Mouse (Mus musculus) midbrain, embryonic 16.5 days (tissue): ENCODE data around the gene Ehmt2. TPM values are rescaled to one million over a fixed set of nuclear protein-coding genes. Genes with fewer than 3 reads are reported as not detected.
A peak's percentile ranks its signal among the peaks of the same experiment; 100 is the strongest.

ENCODE experiments used
- ATAC-seq: fragments of 200-750 bp; cut with Nextera tagmentation; 2 replicates; pipeline ENCODE4 v1.8.0; 2017; ENCODE audit warnings: moderate TSS enrichment
- H3K27ac ChIP-seq: fragments of 300-500 bp; sonication (generic); 2 replicates; pipeline ENCODE4 v1.5.1; 2014; ENCODE audit warnings: mild to moderate bottlenecking, low read length, mixed read lengths
- H3K27me3 ChIP-seq: fragments of 300-500 bp; sonication (generic); 2 replicates; pipeline ENCODE4 v1.6.1; 2014; ENCODE audit warnings: low read depth, low read length, mixed read lengths; ENCODE audit not compliant: control insufficient read depth, insufficient read depth
- H3K36me3 ChIP-seq: fragments of 300-500 bp; sonication (generic); 2 replicates; pipeline ENCODE4 v1.6.1; 2014; ENCODE audit warnings: mild to moderate bottlenecking, low read length, moderate library complexity, mixed read lengths; ENCODE audit not compliant: control insufficient read depth, insufficient read depth
- H3K4me1 ChIP-seq: fragments of 300-500 bp; sonication (generic); 2 replicates; pipeline ENCODE4 v1.6.1; 2014; ENCODE audit warnings: mild to moderate bottlenecking, low read length, mixed read lengths; ENCODE audit not compliant: control insufficient read depth, insufficient read depth
- H3K4me2 ChIP-seq: fragments of 300-500 bp; sonication (generic); 2 replicates; pipeline ENCODE4 v1.6.1; 2014; ENCODE audit warnings: mild to moderate bottlenecking, low read length, mixed read lengths
- H3K4me3 ChIP-seq: fragments of 300-500 bp; sonication (generic); 2 replicates; pipeline ENCODE4 v1.5.1; 2014; ENCODE audit warnings: low read depth, mild to moderate bottlenecking, low read length, moderate library complexity, mixed read lengths
- H3K9ac ChIP-seq: fragments of 300-500 bp; sonication (generic); 2 replicates; pipeline ENCODE4 v1.6.1; 2014; ENCODE audit warnings: low read depth, low read length, mixed read lengths
- H3K9me3 ChIP-seq: fragments of 300-500 bp; sonication (generic); replicated peaks from 2 replicates; pipeline ENCODE4 v1.6.1; 2014; ENCODE audit warnings: mild to moderate bottlenecking, low read length, mixed read lengths; ENCODE audit not compliant: control insufficient read depth, poor library complexity, severe bottlenecking
- WGBS: fragments of 180-500 bp; shearing (Covaris S2); extraction: QIAGEN DNeasy Blood & Tissue Kit; methylation state at CpG from one replicate; pipeline ENCODE4 v1.1.7; 2014; 5-methylcytosine and 5-hydroxymethylcytosine counted together
- polyA plus RNA-seq: library from polyadenylated mRNA; unstranded; fragments of >200 nt; fragmentation: Nextera tagmentation; extraction: Ambion mirVana; gene quantifications from 2 replicates; pipeline ENCODE4 v1.2.1, GENCODE M21; 2015

The Ehmt2 gene
- polyA plus RNA-seq = 99.8 and 102 TPM in 2 replicates

GRCm38 (mm10) chr17:34898160-34898586 is at the start of gene Ehmt2, which contains the start of gene C2:
Gene Ehmt2, plus strand, starts transcription at chr17:34898469.
Gene C2, minus strand, starts transcription at chr17:34898265.
- Histone ChIP-seq H3K27me3 (no peaks in the 10 kb centered on the region), H3K4me1 (peaks cover 42% of the 10 kb centered on the region), H3K9ac (peak within 1 kb of the TSS; percentile 95), H3K4me3 (peak within 1 kb of the TSS; percentile 93), H3K27ac (peak within 1 kb of the TSS; percentile 97), H3K9me3 (no peaks in the 10 kb centered on the region), H3K36me3 (peaks cover 5% of the 10 kb centered on the region), H3K4me2 (peak within 1 kb of the TSS; percentile 93)
- peak; percentile 8 for ATAC-seq
- WGBS = under 1% methylated on average over 37 of the region's 44 CpGs

GRCm38 (mm10) chr17:34849722-34850516 is 48.4 kb upstream of the Ehmt2 start, which contains the start of the genes Skiv2l and Nelfe:
Gene Skiv2l, minus strand, starts transcription at chr17:34850210.
Gene Nelfe, plus strand, starts transcription at chr17:34850391.
- ATAC-seq = peak; percentile 97
- peaks cover 19% of the 10 kb centered on the region for H3K4me1 ChIP-seq
- peak within 1 kb of the TSS; percentile 86 for H3K9ac ChIP-seq
- peak within 1 kb of the TSS; percentile 86 for H3K4me2 ChIP-seq
- no peaks in the 10 kb centered on the region for H3K27me3 ChIP-seq
- H3K27ac ChIP-seq = peak within 1 kb of the TSS; percentile 73
- H3K9me3 ChIP-seq = no peaks in the 10 kb centered on the region
- peak within 1 kb of the TSS; percentile 84 for H3K4me3 ChIP-seq
- under 1% methylated on average over 59 of the region's 65 CpGs for WGBS
- H3K36me3 ChIP-seq = peaks cover 26% of the 10 kb centered on the region

GRCm38 (mm10) chr17:34850517-34851125 is 47.6 kb upstream of the Ehmt2 start:
- Histone ChIP-seq H3K9me3 (no peaks in the 10 kb centered on the region), H3K27ac (peak overlapping the region; percentile 73), H3K9ac (peak overlapping the region; percentile 86), H3K4me3 (peak overlapping the region; percentile 84), H3K27me3 (no peaks in the 10 kb centered on the region), H3K36me3 (peaks cover 24% of the 10 kb centered on the region), H3K4me1 (peaks cover 19% of the 10 kb centered on the region), H3K4me2 (peak overlapping the region; percentile 86)
- under 1% methylated on average over 24 of the region's 25 CpGs for WGBS
- peak; percentile 71; the same call in 1 of the 2 replicates for ATAC-seq

GRCm38 (mm10) chr17:34853511-34853910 is 44.8 kb upstream of the Ehmt2 start:
- Histone ChIP-seq H3K9me3 (no peaks in the 10 kb centered on the region), H3K4me1 (peaks cover 19% of the 10 kb centered on the region), H3K4me2 (no peak overlapping the region), H3K27me3 (no peaks in the 10 kb centered on the region), H3K36me3 (peaks cover 20% of the 10 kb centered on the region), H3K27ac (no peak overlapping the region), H3K4me3 (no peak overlapping the region), H3K9ac (no peak overlapping the region)
- ATAC-seq = no peak
- WGBS = 84% methylated on average over 8 of the region's 8 CpGs

- peaks cover 20% of the 10 kb centered on the region for H3K36me3 ChIP-seq
- 84% methylated on average over 3 of the region's 3 CpGs for WGBS
- H3K9ac ChIP-seq = no peak overlapping the region
- H3K27me3 ChIP-seq = no peaks in the 10 kb centered on the region
- H3K4me3 ChIP-seq = no peak overlapping the region
- no peak overlapping the region for H3K4me2 ChIP-seq
- H3K9me3 ChIP-seq = no peaks in the 10 kb centered on the region
- no peak for ATAC-seq
- H3K4me1 ChIP-seq = peaks cover 14% of the 10 kb centered on the region
- H3K27ac ChIP-seq = no peak overlapping the region
Observed at GRCm38 (mm10) chr17:34854761-34855160, 43.5 kb upstream of the Ehmt2 start.

- Histone ChIP-seq H3K4me3 (no peak overlapping the region), H3K27me3 (no peaks in the 10 kb centered on the region), H3K4me1 (peaks cover 12% of the 10 kb centered on the region), H3K27ac (no peak overlapping the region), H3K9me3 (no peaks in the 10 kb centered on the region), H3K36me3 (peaks cover 20% of the 10 kb centered on the region), H3K9ac (no peak overlapping the region), H3K4me2 (no peak overlapping the region)
- ATAC-seq = no peak
- WGBS = 48% methylated on average over 3 of the region's 3 CpGs
Observed at GRCm38 (mm10) chr17:34855825-34856224, 42.4 kb upstream of the Ehmt2 start.

GRCm38 (mm10) chr17:34858670-34859069 is 39.6 kb upstream of the Ehmt2 start:
- H3K4me3 ChIP-seq = no peak overlapping the region
- ATAC-seq = no peak
- WGBS = 84% methylated on average over 4 of the region's 4 CpGs

GRCm38 (mm10) chr17:34860514-34860913 is 37.8 kb upstream of the Ehmt2 start:
- Histone ChIP-seq H3K4me2 (no peak overlapping the region), H3K36me3 (peaks cover 8% of the 10 kb centered on the region), H3K9me3 (no peaks in the 10 kb centered on the region), H3K9ac (no peak overlapping the region), H3K4me3 (no peak overlapping the region), H3K4me1 (no peaks in the 10 kb centered on the region), H3K27ac (no peak overlapping the region), H3K27me3 (no peaks in the 10 kb centered on the region)
- WGBS = 89% methylated on average over 9 of the region's 9 CpGs
- no peak for ATAC-seq

More at GRCm38 (mm10) chr17:34858670-34859069, 39.6 kb upstream of the Ehmt2 start:
- Histone ChIP-seq H3K4me1 (no peaks in the 10 kb centered on the region), H3K36me3 (peaks cover 12% of the 10 kb centered on the region), H3K4me2 (no peak overlapping the region), H3K9ac (no peak overlapping the region), H3K27me3 (no peaks in the 10 kb centered on the region), H3K27ac (no peak overlapping the region), H3K9me3 (no peaks in the 10 kb centered on the region)
